Mouse (Mus musculus) lung, postnatal 4 days (tissue): ENCODE data around the gene Pknox1.
"Not testable (repeated sequence)": the region's sequence is repeated elsewhere in the genome, so short reads cannot be mapped to it uniquely, and the experiment has no call there.

Experiments
- DNase-seq, 2 experiments: peaks; one replicate each; pipeline ENCODE4 v3.0.0; 2021

The Pknox1 gene

GRCm38 (mm10) chr17:31598593-31598992, 34.1 kb downstream of the Pknox1 start:
- DNase-seq, result no peak

- DNase-seq, result no peak
Observed at GRCm38 (mm10) chr17:31606424-31606823, 41.9 kb downstream of the Pknox1 start.

GRCm38 (mm10) chr17:31607256-31607951, 42.9 kb downstream of the Pknox1 start:
- no peak for DNase-seq

GRCm38 (mm10) chr17:31609173-31609572, 44.6 kb downstream of the Pknox1 start:
- not testable (repeated sequence) for DNase-seq

- DNase-seq, result no peak
Observed at GRCm38 (mm10) chr17:31609895-31610294, 45.4 kb downstream of the Pknox1 start.

GRCm38 (mm10) chr17:31613086-31613755, 48.7 kb downstream of the Pknox1 start:
- peak; percentile 15 to 54 for DNase-seq

GRCm38 (mm10) chr17:31623101-31623500, 58.6 kb downstream of the Pknox1 start:
- no peak for DNase-seq

- DNase-seq, result no peak
Observed at GRCm38 (mm10) chr17:31627961-31628360, 63.4 kb downstream of the Pknox1 start.

GRCm38 (mm10) chr17:31631081-31631800, 66.7 kb downstream of the Pknox1 start:
- DNase-seq, result no peak

GRCm38 (mm10) chr17:31633007-31633406, 68.5 kb downstream of the Pknox1 start:
- no peak for DNase-seq

GRCm38 (mm10) chr17:31634896-31635295, 70.4 kb downstream of the Pknox1 start:
- no peak for DNase-seq

- no peak for DNase-seq
Observed at GRCm38 (mm10) chr17:31635781-31636180, 71.2 kb downstream of the Pknox1 start.

- DNase-seq, result no peak
Observed at GRCm38 (mm10) chr17:31636277-31636941, 71.9 kb downstream of the Pknox1 start.

GRCm38 (mm10) chr17:31636942-31637811, 72.6 kb downstream of the Pknox1 start, which contains the start of gene Cbs:
TSS of gene Cbs (minus strand) at chr17:31637238.
- peak; percentile 81 to 90 for DNase-seq

- peak; percentile 59 to 73 for DNase-seq
Observed at GRCm38 (mm10) chr17:31637866-31638570, 73.5 kb downstream of the Pknox1 start.

GRCm38 (mm10) chr17:31639651-31640050, 75.1 kb downstream of the Pknox1 start:
- DNase-seq, result no peak

GRCm38 (mm10) chr17:31642331-31642730, 77.8 kb downstream of the Pknox1 start:
- DNase-seq, result no peak

- DNase-seq, result no peak
Observed at GRCm38 (mm10) chr17:31642913-31643312, 78.4 kb downstream of the Pknox1 start.

GRCm38 (mm10) chr17:31646199-31647002, 81.9 kb downstream of the Pknox1 start:
- no peak for DNase-seq

- peak in 1 of 2 experiments; percentile 25 for DNase-seq
Observed at GRCm38 (mm10) chr17:31652152-31652551, 87.6 kb downstream of the Pknox1 start.
